Mouse (Mus musculus): ENCODE data around the gene Kpnb1. TPM values are rescaled to one million over a fixed set of nuclear protein-coding genes. Genes with fewer than 3 reads are reported as not detected.

Gene Kpnb1
- polyA plus RNA-seq (2015; fragmentation: Nextera tagmentation; extraction: Ambion mirVana) = 31.8 and 33.9 TPM in 2 replicates

DNA sequence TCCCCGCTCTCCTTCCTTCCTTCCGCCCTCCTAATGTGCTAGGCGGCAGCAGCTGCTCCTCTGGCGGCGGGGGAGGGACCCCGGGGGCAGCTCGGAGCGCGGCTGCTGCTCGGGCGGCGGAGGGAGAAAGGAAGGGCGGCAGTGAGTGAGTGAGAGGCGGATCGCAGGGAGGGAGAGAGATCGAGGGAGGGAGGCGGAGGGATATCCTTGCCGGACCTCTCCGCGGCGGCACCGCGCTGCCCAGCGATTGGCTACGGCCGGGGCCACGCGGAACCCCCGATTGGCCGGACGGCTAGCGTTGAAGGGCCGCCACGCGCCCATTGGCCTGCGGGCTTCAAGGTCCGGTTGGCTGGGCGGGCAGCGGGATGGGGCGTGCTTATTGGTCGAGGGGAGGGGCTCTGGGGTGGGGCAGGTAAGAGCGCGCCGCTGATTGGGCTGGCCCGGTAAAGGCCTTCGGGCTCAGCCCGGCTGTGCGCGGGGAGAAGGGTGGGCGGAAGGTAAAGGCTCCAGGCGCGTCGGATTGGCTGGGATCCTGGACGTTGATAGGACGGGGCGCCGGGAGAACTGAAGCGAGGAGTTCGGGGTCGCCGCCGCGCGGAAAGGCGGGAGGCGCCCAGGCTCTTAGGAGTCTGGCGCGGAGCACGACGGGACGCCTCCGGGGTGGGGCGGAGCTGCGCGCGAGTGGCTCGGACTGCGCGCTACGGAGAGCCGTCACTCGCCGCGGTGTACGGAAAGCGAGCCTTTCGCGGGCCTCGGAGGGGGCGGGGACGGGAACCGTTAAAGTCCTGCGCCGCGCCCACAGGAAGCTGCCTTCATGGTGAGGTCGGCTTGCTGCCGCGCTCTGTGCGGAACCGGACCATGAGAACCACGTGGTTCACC is at the start of gene Kpnb1:
TSS of gene Kpnb1 (minus strand) at position 118 of the 879 bp plus-strand sequence.
- Histone ChIP-seq H3K9me3 (no peaks in the 10 kb centered on the region), H3K9ac (peak within 1 kb of the TSS; percentile 85), H3K4me2 (peak within 1 kb of the TSS; percentile 88), H3K4me3 (peak within 1 kb of the TSS; percentile 92), H3K27ac (replicated peaks) (peak within 1 kb of the TSS; percentile 95), H3K27me3 (no peaks in the 10 kb centered on the region), H3K4me1 (replicated peaks) (peaks cover 39% of the 10 kb centered on the region), H3K36me3 (peaks cover 25% of the 10 kb centered on the region)
- under 1% methylated on average over 92 of the region's 101 CpGs for WGBS
- peak; percentile 97 for ATAC-seq (ENCODE audit: low FRiP score, low read depth)

DNA sequence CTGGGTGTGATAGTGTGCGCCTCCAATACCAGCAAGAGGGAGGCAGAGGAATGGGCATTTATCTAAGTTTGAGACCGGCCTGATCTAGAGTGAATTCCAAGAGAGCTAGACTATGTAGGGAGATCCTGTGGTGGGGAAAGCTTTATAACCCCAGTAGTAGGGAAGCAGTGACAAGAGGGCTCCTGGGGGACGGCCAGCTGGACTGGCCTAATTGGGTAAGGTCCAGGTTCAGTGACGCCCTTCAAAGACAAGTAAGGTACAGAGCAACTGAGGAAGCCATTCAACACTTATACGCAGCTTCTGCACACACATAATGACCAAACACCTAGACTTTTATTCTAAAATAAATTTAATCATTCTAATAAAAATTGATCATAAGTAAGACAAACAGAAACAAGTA is 44.8 kb upstream of the Kpnb1 start:
- Histone ChIP-seq H3K9me3 (no peaks in the 10 kb centered on the region), H3K36me3 (peaks cover 62% of the 10 kb centered on the region), H3K4me1 (replicated peaks) (no peaks in the 10 kb centered on the region), H3K27ac (replicated peaks) (no peak overlapping the region), H3K4me2 (no peak overlapping the region), H3K4me3 (no peak overlapping the region), H3K27me3 (no peaks in the 10 kb centered on the region), H3K9ac (no peak overlapping the region)
- 92% methylated on average over 5 of the region's 5 CpGs for WGBS
- ATAC-seq (ENCODE audit: low FRiP score, low read depth) = no peak

DNA sequence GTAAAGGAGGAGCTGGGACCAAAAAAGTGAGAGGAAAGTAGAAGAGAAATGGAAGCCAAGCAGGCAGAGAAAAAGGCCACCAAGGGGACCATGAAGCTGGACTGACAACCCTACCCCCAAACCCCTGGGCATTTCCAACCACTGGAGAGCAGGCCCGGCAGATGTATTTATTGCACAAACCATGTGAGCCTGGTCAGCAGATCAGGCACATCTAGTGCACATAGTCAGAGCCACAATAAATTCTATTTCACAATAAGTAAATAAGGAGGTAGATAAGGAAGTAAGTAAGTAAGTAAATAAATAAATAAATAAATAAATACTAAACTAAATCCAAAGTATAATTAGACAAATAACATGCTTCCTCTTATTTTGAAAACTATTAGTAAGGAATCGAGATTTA is 41.7 kb upstream of the Kpnb1 start:
- H3K4me1 ChIP-seq (replicated peaks) = no peaks in the 10 kb centered on the region
- no peaks in the 10 kb centered on the region for H3K27me3 ChIP-seq
- no peaks in the 10 kb centered on the region for H3K9me3 ChIP-seq
- no peak overlapping the region for H3K4me3 ChIP-seq
- no peak overlapping the region for H3K27ac ChIP-seq (replicated peaks)
- no peak overlapping the region for H3K9ac ChIP-seq
- no peak for ATAC-seq (ENCODE audit: low FRiP score, low read depth)
- peaks cover 74% of the 10 kb centered on the region for H3K36me3 ChIP-seq
- H3K4me2 ChIP-seq = no peak overlapping the region
- 97% methylated on average over 2 of the region's 2 CpGs for WGBS

DNA sequence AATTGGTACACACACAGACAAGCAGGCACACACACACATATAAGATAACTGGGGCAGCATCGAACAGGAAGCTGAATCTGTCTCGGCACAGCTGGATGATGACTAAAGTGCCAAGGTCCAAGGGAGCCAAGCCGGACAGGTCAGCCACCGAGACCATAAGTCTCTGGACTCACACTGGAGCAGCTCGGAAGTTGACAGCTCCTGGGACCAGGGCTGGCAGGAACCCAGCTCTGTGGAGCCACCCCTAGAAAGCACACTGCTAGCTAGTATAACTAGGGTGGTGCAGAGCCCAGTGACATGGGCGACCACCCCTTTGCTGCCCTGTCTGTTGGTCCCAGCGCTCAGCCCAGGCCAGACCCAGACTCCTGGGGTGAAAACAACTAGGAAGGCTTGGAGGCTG is 41.3 kb upstream of the Kpnb1 start:
- Histone ChIP-seq H3K9me3 (no peaks in the 10 kb centered on the region), H3K4me3 (no peak overlapping the region), H3K9ac (no peak overlapping the region), H3K36me3 (peaks cover 71% of the 10 kb centered on the region), H3K27ac (replicated peaks) (no peak overlapping the region), H3K4me1 (replicated peaks) (no peaks in the 10 kb centered on the region), H3K27me3 (no peaks in the 10 kb centered on the region), H3K4me2 (no peak overlapping the region)
- no peak for ATAC-seq (ENCODE audit: low FRiP score, low read depth)
- 93% methylated on average over 7 of the region's 7 CpGs for WGBS

DNA sequence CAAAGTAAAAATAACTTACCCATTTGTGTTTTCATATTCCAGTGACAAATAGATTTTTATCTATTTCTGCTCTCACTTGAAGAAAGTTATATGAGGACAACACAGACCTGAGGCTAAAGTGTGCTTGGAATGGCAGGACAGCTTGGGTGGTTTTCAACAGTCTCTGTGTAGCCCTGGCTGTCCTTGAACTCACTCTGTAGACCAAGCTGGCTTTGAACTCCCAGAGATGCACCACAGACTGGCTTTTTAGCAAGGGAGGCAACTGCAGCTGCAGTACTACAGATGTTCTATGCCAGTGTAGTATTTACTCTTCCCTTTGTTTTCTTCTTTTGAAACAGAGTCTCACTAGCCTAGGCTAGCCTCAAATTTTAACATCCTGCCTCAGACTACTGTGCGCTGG is 38.5 kb upstream of the Kpnb1 start:
- Histone ChIP-seq H3K4me3 (no peak overlapping the region), H3K27ac (replicated peaks) (no peak overlapping the region), H3K9ac (no peak overlapping the region), H3K9me3 (no peaks in the 10 kb centered on the region), H3K4me2 (no peak overlapping the region), H3K36me3 (peaks cover 81% of the 10 kb centered on the region), H3K27me3 (no peaks in the 10 kb centered on the region), H3K4me1 (replicated peaks) (no peaks in the 10 kb centered on the region)
- 97% methylated on average over 1 of the region's 1 CpGs for WGBS
- ATAC-seq (ENCODE audit: low FRiP score, low read depth) = no peak

DNA sequence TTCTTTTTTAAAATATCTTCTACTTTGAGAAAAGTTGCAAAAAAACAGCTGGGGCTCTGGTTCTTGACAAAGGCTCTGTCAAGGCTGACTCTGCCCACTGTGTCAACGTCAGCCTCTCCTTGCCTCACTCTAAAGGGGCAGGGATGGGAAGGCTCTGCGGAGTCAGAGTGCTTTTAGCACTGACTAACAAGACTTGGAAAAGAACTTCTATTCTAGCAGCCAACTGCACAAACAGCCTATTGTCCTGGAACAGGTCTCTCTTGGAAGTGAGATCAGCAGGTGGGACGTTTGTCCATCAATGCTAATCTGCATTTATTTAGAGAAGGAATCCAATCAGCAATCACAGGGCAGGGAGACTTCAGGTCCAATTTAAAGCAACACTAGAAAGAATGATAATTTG is 35.8 kb upstream of the Kpnb1 start:
- no peak for ATAC-seq (ENCODE audit: low FRiP score, low read depth)
- Histone ChIP-seq H3K4me3 (no peak overlapping the region), H3K27ac (replicated peaks) (no peak overlapping the region), H3K27me3 (no peaks in the 10 kb centered on the region), H3K4me1 (replicated peaks) (no peaks in the 10 kb centered on the region), H3K36me3 (peaks cover 80% of the 10 kb centered on the region), H3K9ac (no peak overlapping the region), H3K4me2 (no peak overlapping the region), H3K9me3 (no peaks in the 10 kb centered on the region)
- 37% methylated on average over 3 of the region's 3 CpGs for WGBS

DNA sequence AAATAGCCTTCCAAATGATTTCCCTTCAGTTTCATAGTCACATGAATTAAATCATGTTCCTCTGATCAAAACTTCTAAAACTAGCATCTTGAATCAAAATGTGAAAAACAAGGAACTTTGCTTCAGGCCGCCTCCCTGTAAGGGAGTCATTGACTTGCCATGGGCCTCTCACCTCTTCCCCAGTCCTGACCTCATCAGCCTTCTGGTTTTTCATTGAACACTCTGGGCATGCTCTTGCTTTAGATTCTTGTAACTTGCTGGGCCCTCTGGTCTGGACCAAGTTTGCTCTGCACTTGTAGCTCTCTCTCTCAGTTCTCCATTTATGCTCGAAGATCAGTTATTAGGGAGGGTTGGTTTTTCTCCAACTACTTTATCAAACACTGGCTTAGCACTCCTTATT is 33.9 kb upstream of the Kpnb1 start:
- no peak overlapping the region for H3K27ac ChIP-seq (replicated peaks)
- H3K4me3 ChIP-seq = no peak overlapping the region
- H3K9ac ChIP-seq = no peak overlapping the region
- H3K4me2 ChIP-seq = no peak overlapping the region
- 96% methylated on average over 2 of the region's 2 CpGs for WGBS
- H3K27me3 ChIP-seq = no peaks in the 10 kb centered on the region
- H3K9me3 ChIP-seq = no peaks in the 10 kb centered on the region
- ATAC-seq (ENCODE audit: low FRiP score, low read depth) = no peak
- H3K4me1 ChIP-seq (replicated peaks) = no peaks in the 10 kb centered on the region
- H3K36me3 ChIP-seq = peaks cover 83% of the 10 kb centered on the region

DNA sequence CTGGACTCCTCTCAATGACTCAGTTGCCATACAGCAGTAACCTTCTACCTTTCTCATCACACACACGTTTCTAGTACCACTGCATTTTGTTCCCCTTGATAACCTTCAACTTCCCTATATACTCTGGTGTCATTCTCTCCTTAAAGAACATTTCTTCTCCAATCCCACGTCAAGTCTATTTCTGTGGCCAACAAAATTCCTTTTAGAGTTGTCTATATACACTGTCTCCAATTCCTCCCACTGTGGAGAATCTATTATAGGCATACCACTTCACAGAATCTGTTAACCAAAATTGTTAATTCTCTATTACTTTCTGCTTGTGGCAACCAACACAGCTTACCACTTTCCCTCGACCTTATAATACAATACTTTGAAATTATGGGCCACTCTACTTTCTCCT is 32.5 kb upstream of the Kpnb1 start:
- no peaks in the 10 kb centered on the region for H3K9me3 ChIP-seq
- H3K4me3 ChIP-seq = no peak overlapping the region
- no peak overlapping the region for H3K4me2 ChIP-seq
- peaks cover 87% of the 10 kb centered on the region for H3K36me3 ChIP-seq
- 88% methylated on average over 3 of the region's 3 CpGs for WGBS
- no peak overlapping the region for H3K9ac ChIP-seq
- ATAC-seq (ENCODE audit: low FRiP score, low read depth) = no peak
- no peak overlapping the region for H3K27ac ChIP-seq (replicated peaks)
- H3K4me1 ChIP-seq (replicated peaks) = no peaks in the 10 kb centered on the region
- H3K27me3 ChIP-seq = no peaks in the 10 kb centered on the region

DNA sequence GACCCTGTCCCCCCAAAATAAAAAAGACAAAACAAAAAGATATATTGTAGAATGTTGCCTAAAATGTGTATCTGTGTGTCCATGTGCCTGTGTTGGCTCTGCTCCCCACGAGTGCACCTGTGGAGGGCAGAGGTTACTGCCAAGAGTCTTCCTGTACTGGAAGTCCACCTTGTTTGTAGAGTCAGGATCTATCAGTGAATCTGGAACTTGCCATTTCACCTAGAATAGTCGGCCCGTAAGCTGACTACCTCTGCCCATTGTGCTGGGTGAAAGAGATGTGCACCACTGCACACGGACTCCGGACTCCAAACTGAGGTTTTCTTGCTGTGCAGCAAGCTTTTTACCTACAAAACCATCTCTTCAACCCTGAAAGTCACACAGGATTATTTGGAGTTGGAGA is 26.7 kb upstream of the Kpnb1 start:
- ATAC-seq (ENCODE audit: low FRiP score, low read depth) = no peak
- no peak overlapping the region for H3K4me3 ChIP-seq
- peaks cover 83% of the 10 kb centered on the region for H3K36me3 ChIP-seq
- no peaks in the 10 kb centered on the region for H3K9me3 ChIP-seq
- H3K9ac ChIP-seq = no peak overlapping the region
- H3K27me3 ChIP-seq = no peaks in the 10 kb centered on the region
- 96% methylated on average over 5 of the region's 5 CpGs for WGBS
- no peak overlapping the region for H3K27ac ChIP-seq (replicated peaks)
- no peaks in the 10 kb centered on the region for H3K4me1 ChIP-seq (replicated peaks)
- H3K4me2 ChIP-seq = no peak overlapping the region

DNA sequence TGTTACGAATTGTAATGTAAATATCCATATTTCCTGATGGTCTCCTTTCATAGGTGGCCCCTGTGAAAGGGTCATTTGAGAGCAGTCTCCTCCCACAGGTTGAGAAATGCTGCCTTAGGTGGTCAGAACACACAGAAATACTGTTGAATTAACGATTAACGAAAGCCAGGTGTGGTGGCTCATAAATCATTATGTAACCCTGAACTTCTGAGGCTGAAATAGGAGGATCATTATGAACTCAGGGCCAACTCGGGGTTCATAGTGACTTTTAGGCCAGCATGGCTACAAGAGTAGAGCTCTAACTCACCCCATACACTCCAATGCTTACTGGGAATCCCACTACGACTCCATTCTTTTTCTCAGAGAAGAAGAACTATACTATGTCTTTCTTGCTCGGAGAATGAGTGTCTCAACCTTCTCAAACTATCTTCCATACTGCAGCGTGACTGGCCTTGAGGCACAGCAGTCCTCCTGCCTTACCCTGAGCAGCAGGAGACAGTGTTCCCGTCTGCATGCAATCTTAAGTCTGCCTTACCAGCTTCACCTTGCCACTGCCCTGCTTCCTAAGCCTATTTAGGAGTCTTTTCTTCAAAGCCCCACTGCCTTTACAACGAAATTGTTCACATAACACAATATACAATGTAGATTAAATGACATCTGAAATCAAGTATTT is 23.2 kb upstream of the Kpnb1 start:
- no peaks in the 10 kb centered on the region for H3K27me3 ChIP-seq

DNA sequence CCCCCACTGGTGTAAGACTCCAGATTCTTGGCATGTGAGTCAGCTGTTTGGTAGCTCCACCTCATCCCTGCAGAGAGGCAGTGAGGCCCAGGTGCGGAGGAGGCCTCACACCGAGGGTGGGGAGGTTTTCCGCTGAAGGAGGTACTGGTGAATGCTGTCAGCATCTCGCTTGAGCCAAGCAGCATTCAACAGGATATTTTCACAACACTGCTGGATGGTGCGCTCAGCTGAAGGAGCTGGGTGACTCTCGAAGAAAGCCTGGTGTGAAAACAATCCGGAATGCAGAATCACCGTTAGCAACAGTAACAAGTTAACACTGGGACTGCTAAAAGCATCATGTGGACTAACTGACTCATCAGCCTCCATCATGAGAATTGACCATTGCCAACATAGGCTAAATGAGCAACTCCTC is 19.3 kb upstream of the Kpnb1 start:
- H3K4me1 ChIP-seq (replicated peaks) = no peaks in the 10 kb centered on the region
- H3K27me3 ChIP-seq = no peaks in the 10 kb centered on the region
- no peak overlapping the region for H3K27ac ChIP-seq (replicated peaks)
- H3K9me3 ChIP-seq = no peaks in the 10 kb centered on the region
- 77% methylated on average over 8 of the region's 8 CpGs for WGBS
- no peak overlapping the region for H3K4me3 ChIP-seq
- H3K9ac ChIP-seq = no peak overlapping the region
- H3K36me3 ChIP-seq = peaks cover 32% of the 10 kb centered on the region
- no peak for ATAC-seq (ENCODE audit: low FRiP score, low read depth)
- no peak overlapping the region for H3K4me2 ChIP-seq

More for the DNA sequence above, 23.2 kb upstream of the Kpnb1 start:
- H3K9ac ChIP-seq = no peak overlapping the region
- no peaks in the 10 kb centered on the region for H3K9me3 ChIP-seq
- peaks cover 71% of the 10 kb centered on the region for H3K36me3 ChIP-seq
- 93% methylated on average over 9 of the region's 9 CpGs for WGBS
- H3K4me2 ChIP-seq = no peak overlapping the region
- no peak overlapping the region for H3K4me3 ChIP-seq
- no peaks in the 10 kb centered on the region for H3K4me1 ChIP-seq (replicated peaks)
- no peak for ATAC-seq (ENCODE audit: low FRiP score, low read depth)
- H3K27ac ChIP-seq (replicated peaks) = no peak overlapping the region

DNA sequence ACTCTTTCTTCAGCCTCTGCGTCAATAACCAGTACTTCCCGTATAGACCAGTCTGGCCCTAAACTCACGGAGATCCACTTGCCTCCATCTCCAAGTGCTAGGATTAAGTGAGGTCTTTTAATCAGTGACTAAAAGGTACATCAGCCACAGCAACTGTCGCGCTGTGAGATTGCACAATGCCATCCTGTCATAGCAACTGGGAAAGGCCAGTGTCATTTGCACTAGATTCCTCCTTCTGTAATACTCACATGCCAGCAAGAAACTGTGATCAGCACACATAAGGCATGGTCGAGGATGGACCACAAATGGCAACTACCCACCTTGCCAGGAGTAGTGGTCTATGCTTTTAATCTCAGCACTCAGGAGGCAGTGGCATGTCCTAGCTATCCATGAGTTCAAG is 11.8 kb upstream of the Kpnb1 start:
- H3K4me2 ChIP-seq = no peak overlapping the region
- no peaks in the 10 kb centered on the region for H3K9me3 ChIP-seq
- no peak overlapping the region for H3K27ac ChIP-seq (replicated peaks)
- H3K4me1 ChIP-seq (replicated peaks) = no peaks in the 10 kb centered on the region
- no peak for ATAC-seq (ENCODE audit: low FRiP score, low read depth)
- no peaks in the 10 kb centered on the region for H3K27me3 ChIP-seq
- no peaks in the 10 kb centered on the region for H3K36me3 ChIP-seq
- no peak overlapping the region for H3K4me3 ChIP-seq
- no peak overlapping the region for H3K9ac ChIP-seq
- WGBS = 86% methylated on average over 6 of the region's 6 CpGs
